Mouse (Mus musculus) heart, embryonic 11.5 days (tissue): ENCODE results near the gene Itga11. TPM values are rescaled to one million over a fixed set of nuclear protein-coding genes. Genes with fewer than 3 reads are reported as not detected.

ENCODE experiments used
- ATAC-seq: fragments of 200-750 bp; cut with Nextera tagmentation; replicated peaks from 2 replicates; pipeline ENCODE4 v1.8.0; 2017; ENCODE audit warnings: moderate library complexity; ENCODE audit not compliant: insufficient number of reproducible peaks, low FRiP score, low TSS enrichment
- H3K27ac ChIP-seq: fragments of 300-500 bp; sonication (generic); 2 replicates; pipeline ENCODE4 v1.5.1; 2014; ENCODE audit warnings: mild to moderate bottlenecking, low read depth, low read length
- H3K27me3 ChIP-seq: fragments of 300-500 bp; sonication (generic); 2 replicates; pipeline ENCODE4 v1.6.1; 2014; ENCODE audit warnings: mild to moderate bottlenecking, low read length, mixed read lengths; ENCODE audit not compliant: control insufficient read depth, insufficient read depth
- H3K36me3 ChIP-seq: fragments of 300-500 bp; sonication (generic); 2 replicates; pipeline ENCODE4 v1.6.1; 2014; ENCODE audit warnings: mild to moderate bottlenecking, low read length, moderate library complexity, mixed read lengths; ENCODE audit not compliant: control insufficient read depth, insufficient read depth
- H3K4me1 ChIP-seq: fragments of 300-500 bp; sonication (generic); 2 replicates; pipeline ENCODE4 v1.6.1; 2014; ENCODE audit warnings: low read length; ENCODE audit not compliant: control insufficient read depth, insufficient read depth
- H3K4me2 ChIP-seq: fragments of 300-500 bp; sonication (generic); 2 replicates; pipeline ENCODE4 v1.6.1; 2014; ENCODE audit warnings: mild to moderate bottlenecking, moderate library complexity
- H3K4me3 ChIP-seq: fragments of 300-500 bp; sonication (generic); 2 replicates; pipeline ENCODE4 v1.5.1; 2014; ENCODE audit warnings: low read depth, low read length
- H3K9ac ChIP-seq: fragments of 300-500 bp; sonication (generic); 2 replicates; pipeline ENCODE4 v1.6.1; 2014; ENCODE audit warnings: mild to moderate bottlenecking, low read depth, low read length, moderate library complexity
- H3K9me3 ChIP-seq: fragments of 300-500 bp; sonication (generic); replicated peaks from 2 replicates; pipeline ENCODE4 v1.6.1; 2016; ENCODE audit warnings: low read length; ENCODE audit not compliant: control insufficient read depth
- WGBS: fragments of 180-500 bp; shearing (Covaris S2); extraction: QIAGEN DNeasy Blood & Tissue Kit; methylation state at CpG from one replicate; pipeline ENCODE4 v1.1.7; 2014; ENCODE audit not compliant: insufficient replicate concordance; 5-methylcytosine and 5-hydroxymethylcytosine counted together
- polyA plus RNA-seq: library from polyadenylated mRNA; unstranded; fragments of >200 nt; fragmentation: Nextera tagmentation; extraction: Ambion mirVana; gene quantifications from 2 replicates; pipeline ENCODE4 v1.2.1, GENCODE M21; 2014

The Itga11 gene
- polyA plus RNA-seq, 1 experiment from 2014 or later: 0.64 TPM

- Histone ChIP-seq H3K9me3 (no peaks in the 10 kb centered on the region), H3K27me3 (no peaks in the 10 kb centered on the region), H3K9ac (peak within 1 kb of the TSS; percentile 97), H3K27ac (peak within 1 kb of the TSS; percentile 96), H3K36me3 (no peaks in the 10 kb centered on the region), H3K4me2 (peak within 1 kb of the TSS; percentile 99), H3K4me3 (peak within 1 kb of the TSS; percentile 94), H3K4me1 (peaks cover 10% of the 10 kb centered on the region)
- under 1% methylated on average over 66 of the region's 68 CpGs for WGBS
- ATAC-seq: peak; percentile 85
These were observed 134.0 kb downstream of the Itga11 start, which contains the start of gene Fem1b for GRCm38 (mm10) chr9:62811516-62812121. Gene Fem1b, minus strand, starts transcription at chr9:62811934.

- Histone ChIP-seq H3K27me3 (no peaks in the 10 kb centered on the region), H3K9me3 (no peaks in the 10 kb centered on the region), H3K27ac (peak overlapping the region; percentile 96), H3K4me3 (peak overlapping the region; percentile 94), H3K36me3 (no peaks in the 10 kb centered on the region), H3K4me1 (peaks cover 10% of the 10 kb centered on the region), H3K9ac (peak overlapping the region; percentile 97), H3K4me2 (peak overlapping the region; percentile 99)
- 14% methylated on average over 14 of the region's 14 CpGs for WGBS
- ATAC-seq: no peak
These were observed 134.8 kb downstream of the Itga11 start for GRCm38 (mm10) chr9:62812216-62813049.

GRCm38 (mm10) chr9:62814751-62815150, 137.1 kb downstream of the Itga11 start:
- no peak overlapping the region for H3K9ac ChIP-seq
- H3K27ac ChIP-seq: no peak overlapping the region
- H3K4me1 ChIP-seq: peaks cover 4% of the 10 kb centered on the region; the same call in 1 of the 2 replicates

GRCm38 (mm10) chr9:62816323-62817098, 138.9 kb downstream of the Itga11 start:
- H3K4me2 ChIP-seq: 0 out of 2 replicates have a peak overlapping the region, but pooled peaks have one; percentile 9
- no peaks in the 10 kb centered on the region for H3K36me3 ChIP-seq
- no peaks in the 10 kb centered on the region for H3K9me3 ChIP-seq
- no peak overlapping the region for H3K4me3 ChIP-seq
- WGBS: 60% methylated on average over 9 of the region's 9 CpGs
- H3K27me3 ChIP-seq: no peaks in the 10 kb centered on the region
- H3K27ac ChIP-seq: no peak overlapping the region
- ATAC-seq: no peak
- H3K9ac ChIP-seq: no peak overlapping the region
- peaks cover 4% of the 10 kb centered on the region; the same call in 1 of the 2 replicates for H3K4me1 ChIP-seq

More at GRCm38 (mm10) chr9:62814751-62815150, 137.1 kb downstream of the Itga11 start:
- no peaks in the 10 kb centered on the region for H3K27me3 ChIP-seq
- no peak overlapping the region for H3K4me3 ChIP-seq
- WGBS: 70% methylated on average over 2 of the region's 2 CpGs
- no peak overlapping the region for H3K4me2 ChIP-seq
- no peak for ATAC-seq
- H3K36me3 ChIP-seq: no peaks in the 10 kb centered on the region
- H3K9me3 ChIP-seq: no peaks in the 10 kb centered on the region

GRCm38 (mm10) chr9:62817099-62817571, 139.5 kb downstream of the Itga11 start:
- ATAC-seq: no peak; the same call in 1 of the 2 replicates
- no peaks in the 10 kb centered on the region for H3K9me3 ChIP-seq
- H3K4me3 ChIP-seq: no peak overlapping the region
- H3K36me3 ChIP-seq: no peaks in the 10 kb centered on the region
- H3K27me3 ChIP-seq: no peaks in the 10 kb centered on the region
- H3K9ac ChIP-seq: no peak overlapping the region
- peaks cover 4% of the 10 kb centered on the region; the same call in 1 of the 2 replicates for H3K4me1 ChIP-seq
- H3K4me2 ChIP-seq: 0 out of 2 replicates have a peak overlapping the region, but pooled peaks have one; percentile 9
- 53% methylated on average over 12 of the region's 12 CpGs for WGBS
- no peak overlapping the region for H3K27ac ChIP-seq

GRCm38 (mm10) chr9:62817828-62818614, 140.4 kb downstream of the Itga11 start:
- Histone ChIP-seq H3K9ac (no peak overlapping the region), H3K4me1 (peaks cover 4% of the 10 kb centered on the region; the same call in 1 of the 2 replicates), H3K4me2 (no peak overlapping the region), H3K27ac (peak overlapping the region; percentile 7; the same call in 1 of the 2 replicates), H3K36me3 (no peaks in the 10 kb centered on the region), H3K4me3 (no peak overlapping the region), H3K9me3 (no peaks in the 10 kb centered on the region), H3K27me3 (no peaks in the 10 kb centered on the region)
- no peak for ATAC-seq
- WGBS: 62% methylated on average over 4 of the region's 4 CpGs

- no peak overlapping the region for H3K9ac ChIP-seq
- no peak for ATAC-seq
These were observed 141.9 kb downstream of the Itga11 start for GRCm38 (mm10) chr9:62819494-62819893.

More at GRCm38 (mm10) chr9:62819494-62819893, 141.9 kb downstream of the Itga11 start:
- WGBS: 72% methylated on average over 3 of the region's 3 CpGs
- H3K27ac ChIP-seq: no peak overlapping the region
- no peaks in the 10 kb centered on the region for H3K36me3 ChIP-seq
- peaks cover 4% of the 10 kb centered on the region; the same call in 1 of the 2 replicates for H3K4me1 ChIP-seq
- H3K4me3 ChIP-seq: no peak overlapping the region
- no peak overlapping the region for H3K4me2 ChIP-seq
- no peaks in the 10 kb centered on the region for H3K9me3 ChIP-seq
- H3K27me3 ChIP-seq: no peaks in the 10 kb centered on the region
